Mouse (Mus musculus) olfactory bulb, adult 2 months (tissue): ENCODE measurements around the gene Rbp3.

Experiments used
- CTCF ChIP-seq: fragments of 200-500 bp; IDR thresholded peaks from 2 replicates; pipeline ENCODE4 v1.5.1; 2012; ENCODE audit warnings: low read depth, mild to moderate bottlenecking, low read length, moderate library complexity; ENCODE audit not compliant: insufficient read depth
- POLR2A ChIP-seq: fragments of 200-500 bp; IDR thresholded peaks from 2 replicates; pipeline ENCODE4 v1.6.1; 2012; ENCODE audit warnings: mild to moderate bottlenecking, low read depth, low read length, moderate library complexity; ENCODE audit not compliant: insufficient read depth

- TF ChIP-seq POLR2A: no peak
- no peak for TF ChIP-seq CTCF
Measured at GRCm38 (mm10) chr14:33922771-33923167, 31.0 kb upstream of the Rbp3 start.
